Mouse (Mus musculus): Measurements from ENCODE around the gene Rabgap1l. TPM values are rescaled to one million over a fixed set of nuclear protein-coding genes. Genes with fewer than 3 reads are reported as not detected.

Gene Rabgap1l
- polyA plus RNA-seq, 1 experiment from 2014 or later = 35.9 TPM

DNA sequence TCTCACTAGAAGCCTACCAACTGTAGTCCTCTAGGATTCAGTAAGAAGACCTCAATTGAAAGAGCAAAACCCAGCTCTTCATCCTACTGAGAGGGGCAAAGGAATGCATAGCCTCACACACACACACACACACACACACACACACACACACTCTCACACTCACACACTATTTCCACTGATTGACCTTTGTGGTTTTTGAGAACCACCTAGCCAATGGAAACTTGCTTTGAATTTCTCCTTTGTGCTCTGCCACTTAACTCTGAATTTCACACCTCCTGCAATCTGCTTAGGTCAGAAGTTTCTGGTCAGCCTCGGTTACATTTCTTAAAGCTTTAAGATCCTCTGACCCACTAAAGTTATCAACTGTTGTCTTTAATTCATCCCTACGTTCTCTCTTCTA is 12.3 kb upstream of the Rabgap1l start:
- H3K4me1 ChIP-seq = no peaks in the 10 kb centered on the region
- no peak for ATAC-seq (replicated peaks)
- H3K27ac ChIP-seq (replicated peaks) = no peak overlapping the region
- H3K9me3 ChIP-seq = no peaks in the 10 kb centered on the region
- 77% methylated on average over 2 of the region's 2 CpGs for WGBS
- no peaks in the 10 kb centered on the region for H3K27me3 ChIP-seq
- no peak overlapping the region for H3K9ac ChIP-seq (replicated peaks)
- H3K4me2 ChIP-seq (replicated peaks) = no peak overlapping the region
- H3K36me3 ChIP-seq = no peaks in the 10 kb centered on the region
- no peak overlapping the region for H3K4me3 ChIP-seq

GRCm38 (mm10) chr1:160799972-160800371 is 7.0 kb upstream of the Rabgap1l start:
- Histone ChIP-seq H3K9ac (replicated peaks) (no peak overlapping the region), H3K36me3 (no peaks in the 10 kb centered on the region), H3K4me2 (replicated peaks) (no peak overlapping the region), H3K4me3 (no peak overlapping the region), H3K9me3 (no peaks in the 10 kb centered on the region), H3K4me1 (no peaks in the 10 kb centered on the region), H3K27me3 (no peaks in the 10 kb centered on the region), H3K27ac (replicated peaks) (no peak overlapping the region)
- ATAC-seq (replicated peaks) = no peak
- 88% methylated on average over 3 of the region's 3 CpGs for whole genome bisulfite sequencing

GRCm38 (mm10) chr1:160795016-160795415 is 2.0 kb upstream of the Rabgap1l start:
- H3K27me3 ChIP-seq = no peaks in the 10 kb centered on the region
- H3K4me3 ChIP-seq = no peak overlapping the region
- no peak overlapping the region for H3K9ac ChIP-seq (replicated peaks)
- WGBS = 70% methylated on average over 2 of the region's 2 CpGs
- peaks cover 9% of the 10 kb centered on the region for H3K4me1 ChIP-seq
- H3K9me3 ChIP-seq = no peaks in the 10 kb centered on the region
- ATAC-seq (replicated peaks) = no peak
- H3K27ac ChIP-seq (replicated peaks) = no peak overlapping the region
- no peaks in the 10 kb centered on the region for H3K36me3 ChIP-seq
- no peak overlapping the region for H3K4me2 ChIP-seq (replicated peaks)

DNA sequence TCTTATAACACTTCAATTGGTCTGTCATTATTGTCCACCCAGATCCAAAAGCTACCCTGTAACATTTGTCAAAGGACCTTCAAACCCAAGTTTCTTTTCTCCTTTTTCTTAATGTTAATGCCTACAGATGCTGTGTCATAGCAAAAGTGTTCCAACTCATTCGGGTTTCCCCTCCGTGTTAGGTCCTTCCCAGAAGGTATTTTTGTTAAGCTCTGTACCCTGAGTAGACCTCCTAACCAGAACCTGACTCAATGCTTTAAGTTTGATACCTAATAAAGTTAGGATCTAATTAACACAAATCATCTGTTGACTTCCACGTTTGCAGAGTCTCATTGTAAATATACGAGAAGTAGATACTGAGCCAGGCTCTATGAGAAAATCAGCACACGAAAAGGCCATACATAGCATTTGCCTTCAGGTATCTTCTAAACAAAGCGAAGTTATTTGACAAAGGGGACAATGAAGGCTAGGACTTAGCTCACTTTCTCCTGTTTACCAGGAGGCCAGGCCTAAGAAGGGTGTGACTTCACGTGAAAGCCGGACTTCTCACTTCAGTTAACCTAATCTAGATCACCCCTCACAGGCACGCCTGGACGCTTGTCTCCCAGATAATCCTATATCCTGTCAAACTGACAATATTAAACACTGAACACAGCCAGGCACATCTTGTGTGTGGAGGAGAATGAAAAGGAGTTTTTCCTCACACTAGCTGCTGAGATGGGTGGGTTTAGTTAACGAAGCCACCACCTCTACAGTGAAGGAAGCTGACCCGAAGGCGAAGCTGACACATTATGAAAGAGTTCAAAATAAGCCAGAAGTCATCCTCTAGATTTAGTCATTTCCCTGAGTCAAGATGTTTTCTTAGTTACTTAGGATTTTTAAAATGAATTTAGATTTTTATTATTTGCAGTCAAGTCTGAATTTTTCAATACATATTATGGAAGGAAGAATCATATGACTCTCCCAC is 1.1 kb upstream of the Rabgap1l start:
- no peak for ATAC-seq (replicated peaks)

GRCm38 (mm10) chr1:160792156-160792685 is 790 bp downstream of the Rabgap1l start:
- Histone ChIP-seq H3K27ac (replicated peaks) (peak overlapping the region; percentile 41; the same call in 1 of the 2 replicates), H3K36me3 (no peaks in the 10 kb centered on the region), H3K27me3 (no peaks in the 10 kb centered on the region), H3K4me2 (replicated peaks) (peak overlapping the region; percentile 93), H3K9ac (replicated peaks) (peak overlapping the region; percentile 78), H3K4me3 (peak overlapping the region; percentile 78), H3K9me3 (no peaks in the 10 kb centered on the region), H3K4me1 (peaks cover 9% of the 10 kb centered on the region)
- WGBS = 1% methylated on average over 48 of the region's 51 CpGs
- peak; percentile 33; the same call in 1 of the 2 replicates for ATAC-seq (replicated peaks)

More for the DNA sequence above, 1.1 kb upstream of the Rabgap1l start:
- Histone ChIP-seq H3K4me2 (replicated peaks) (no peak overlapping the region), H3K9me3 (no peaks in the 10 kb centered on the region), H3K27me3 (no peaks in the 10 kb centered on the region), H3K4me1 (peaks cover 9% of the 10 kb centered on the region), H3K4me3 (no peak overlapping the region), H3K36me3 (no peaks in the 10 kb centered on the region), H3K9ac (replicated peaks) (no peak overlapping the region), H3K27ac (replicated peaks) (no peak overlapping the region)
- 74% methylated on average over 13 of the region's 13 CpGs for WGBS

- peak overlapping the region; percentile 93 for H3K4me2 ChIP-seq (replicated peaks)
- no peak overlapping the region for H3K27ac ChIP-seq (replicated peaks)
- H3K4me1 ChIP-seq = peaks cover 9% of the 10 kb centered on the region
- H3K9ac ChIP-seq (replicated peaks) = peak overlapping the region; percentile 78
- no peaks in the 10 kb centered on the region for H3K9me3 ChIP-seq
- peak overlapping the region; percentile 78 for H3K4me3 ChIP-seq
- H3K27me3 ChIP-seq = no peaks in the 10 kb centered on the region
- WGBS = 9% methylated on average over 20 of the region's 20 CpGs
- peak; percentile 39 for ATAC-seq (replicated peaks)
- H3K36me3 ChIP-seq = no peaks in the 10 kb centered on the region
Observed at GRCm38 (mm10) chr1:160791381-160792155, 1.4 kb downstream of the Rabgap1l start.

GRCm38 (mm10) chr1:160790630-160791029 is 2.4 kb downstream of the Rabgap1l start:
- Histone ChIP-seq H3K9me3 (no peaks in the 10 kb centered on the region), H3K27me3 (no peaks in the 10 kb centered on the region), H3K36me3 (no peaks in the 10 kb centered on the region), H3K4me3 (no peak overlapping the region), H3K4me2 (replicated peaks) (no peak overlapping the region), H3K4me1 (peaks cover 9% of the 10 kb centered on the region), H3K27ac (replicated peaks) (no peak overlapping the region), H3K9ac (replicated peaks) (no peak overlapping the region)
- no peak for ATAC-seq (replicated peaks)

GRCm38 (mm10) chr1:160789876-160790275 is 3.1 kb downstream of the Rabgap1l start:
- Histone ChIP-seq H3K4me3 (no peak overlapping the region), H3K4me1 (peaks cover 9% of the 10 kb centered on the region), H3K9me3 (no peaks in the 10 kb centered on the region), H3K9ac (replicated peaks) (no peak overlapping the region), H3K27ac (replicated peaks) (no peak overlapping the region), H3K36me3 (no peaks in the 10 kb centered on the region), H3K27me3 (no peaks in the 10 kb centered on the region), H3K4me2 (replicated peaks) (no peak overlapping the region)
- no peak for ATAC-seq (replicated peaks)
- 87% methylated on average over 3 of the region's 3 CpGs for WGBS

DNA sequence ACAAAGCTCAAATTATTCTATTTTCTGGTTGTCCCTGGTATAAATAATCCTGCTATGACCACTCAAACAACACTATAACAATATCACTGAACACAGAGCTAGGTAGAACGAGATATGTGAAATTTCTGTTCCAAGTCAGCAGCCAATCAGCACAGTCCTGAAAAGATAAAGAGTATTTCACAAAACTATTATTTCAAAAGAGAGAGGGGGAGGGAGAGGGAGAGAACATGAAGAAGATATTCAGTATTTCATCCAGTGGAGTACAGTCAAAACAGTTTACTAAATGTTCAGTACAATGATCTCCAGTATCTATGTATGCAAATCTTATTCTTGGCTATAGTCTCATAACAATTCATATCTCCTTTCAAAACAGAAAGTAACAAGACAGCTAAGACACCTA is 5.1 kb downstream of the Rabgap1l start:
- Histone ChIP-seq H3K4me3 (no peak overlapping the region), H3K9me3 (no peaks in the 10 kb centered on the region), H3K27ac (replicated peaks) (no peak overlapping the region), H3K4me2 (replicated peaks) (no peak overlapping the region), H3K9ac (replicated peaks) (no peak overlapping the region), H3K4me1 (peaks cover 9% of the 10 kb centered on the region), H3K27me3 (no peaks in the 10 kb centered on the region), H3K36me3 (no peaks in the 10 kb centered on the region)
- ATAC-seq (replicated peaks) = no peak
- 89% methylated on average over 1 of the region's 1 CpGs for WGBS

- no peaks in the 10 kb centered on the region for H3K36me3 ChIP-seq
- H3K27me3 ChIP-seq = no peaks in the 10 kb centered on the region
- no peak for ATAC-seq (replicated peaks)
- no peak overlapping the region for H3K4me2 ChIP-seq (replicated peaks)
- WGBS = 91% methylated on average over 3 of the region's 3 CpGs
- no peak overlapping the region for H3K4me3 ChIP-seq
- no peak overlapping the region for H3K27ac ChIP-seq (replicated peaks)
- H3K9ac ChIP-seq (replicated peaks) = no peak overlapping the region
- no peaks in the 10 kb centered on the region for H3K9me3 ChIP-seq
- H3K4me1 ChIP-seq = peaks cover 9% of the 10 kb centered on the region
Observed at GRCm38 (mm10) chr1:160787164-160787563, 5.8 kb downstream of the Rabgap1l start.

- no peak for ATAC-seq (replicated peaks)
- Histone ChIP-seq H3K9me3 (no peaks in the 10 kb centered on the region), H3K4me2 (replicated peaks) (no peak overlapping the region), H3K27ac (replicated peaks) (no peak overlapping the region), H3K4me3 (no peak overlapping the region), H3K9ac (replicated peaks) (no peak overlapping the region), H3K27me3 (no peaks in the 10 kb centered on the region), H3K36me3 (no peaks in the 10 kb centered on the region), H3K4me1 (peaks cover 4% of the 10 kb centered on the region)
- 85% methylated on average over 3 of the region's 3 CpGs for WGBS
Observed at GRCm38 (mm10) chr1:160786571-160786970, 6.4 kb downstream of the Rabgap1l start.

DNA sequence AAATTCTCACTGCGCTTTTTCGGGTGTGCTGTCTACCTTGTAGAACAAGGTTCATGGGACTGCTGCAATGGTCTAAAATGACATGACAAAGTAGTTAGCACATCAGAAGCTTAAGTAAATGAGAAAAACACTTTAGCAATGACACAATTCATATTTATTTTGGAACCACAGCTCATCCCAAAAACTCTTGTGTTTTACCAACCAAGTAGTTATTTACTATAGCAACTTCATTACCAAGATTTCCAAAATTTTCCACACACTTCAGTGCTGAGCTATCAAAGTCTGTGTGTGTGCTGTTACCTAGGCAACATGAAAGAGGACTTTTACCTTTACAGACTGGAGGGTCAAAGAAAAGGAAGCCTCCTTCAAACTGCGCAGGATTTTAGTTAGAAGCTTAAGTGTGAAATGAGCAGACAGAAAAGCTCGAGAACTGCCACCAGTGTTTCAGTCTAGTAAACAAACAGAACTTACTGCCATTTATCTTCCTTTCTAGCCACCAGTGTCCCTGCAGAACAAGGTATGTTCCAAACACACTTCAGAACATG is 7.3 kb downstream of the Rabgap1l start:
- Histone ChIP-seq H3K27me3 (no peaks in the 10 kb centered on the region), H3K4me3 (no peak overlapping the region), H3K36me3 (no peaks in the 10 kb centered on the region), H3K27ac (replicated peaks) (no peak overlapping the region), H3K4me1 (no peaks in the 10 kb centered on the region), H3K4me2 (replicated peaks) (no peak overlapping the region), H3K9me3 (no peaks in the 10 kb centered on the region), H3K9ac (replicated peaks) (no peak overlapping the region)
- ATAC-seq (replicated peaks) = no peak
- whole genome bisulfite sequencing = 77% methylated on average over 4 of the region's 4 CpGs
